ENCODE assay signal across 20 mouse cellular contexts in the genomic region with DNA sequence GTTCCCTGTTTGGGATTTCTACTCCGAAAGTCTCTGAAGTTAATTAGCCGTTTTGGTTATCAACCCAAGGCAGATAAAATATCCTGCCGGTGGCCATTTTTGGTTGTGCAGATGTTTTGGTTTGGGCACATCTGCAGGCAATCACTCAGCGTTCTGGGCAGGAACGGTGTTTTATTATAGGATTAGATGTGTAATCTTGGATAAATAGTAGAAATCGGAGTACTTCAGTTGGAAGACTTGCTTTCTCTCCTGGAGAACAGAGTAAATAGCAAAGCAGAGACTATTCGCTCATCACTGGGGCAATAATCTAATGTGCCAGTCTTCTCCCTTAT. TPM values are rescaled to one million over a fixed set of nuclear protein-coding genes. Genes with fewer than 3 reads are reported as not detected.
DNase-seq lines count a peak whose midpoint lies in the region; ATAC-seq and TF ChIP-seq lines count a peak whose summit lies in the region.
"Had no signal": no experiment of that assay in that cellular context is flagged by ENCODE, and none has a peak within 500 bp of the region (broad histone marks: within the 10 kb centered on the region; RNA-seq: fewer than 3 reads in every experiment).

No protein-coding gene starts in this region.

- H3K4me1 ChIP-seq in heart, embryonic 16.5 days (ENCODE audit: control insufficient read depth, insufficient read depth, low read length): peaks cover 14% of the 10 kb centered on the region
- peaks cover 49% of the 10 kb centered on the region for H3K4me1 ChIP-seq in embryonic facial prominence, embryonic 12.5 days
- peaks cover 22% of the 10 kb centered on the region for H3K4me1 ChIP-seq in limb, embryonic 15.5 days

- H3K4me2 ChIP-seq in heart, embryonic 16.5 days (ENCODE audit: low read depth, low read length): peak overlapping the region; percentile 6; the same call in 1 of the 2 replicates
- H3K4me2 ChIP-seq in embryonic facial prominence, embryonic 12.5 days (replicated peaks): no peak overlapping the region
- no peak overlapping the region for H3K4me2 ChIP-seq in limb, embryonic 15.5 days
- H3K4me2 ChIP-seq: forebrain, embryonic 13.5 days; hindbrain, embryonic 15.5 days had no signal

- no peaks in the 10 kb centered on the region for H3K27me3 ChIP-seq in heart, embryonic 16.5 days (ENCODE audit: control insufficient read depth, insufficient read depth, low read length)
- H3K27me3 ChIP-seq in embryonic facial prominence, embryonic 12.5 days: peaks cover 9% of the 10 kb centered on the region; the same call in 1 of the 2 replicates
- H3K27me3 ChIP-seq in limb, embryonic 15.5 days: peaks cover 13% of the 10 kb centered on the region
- H3K27me3 ChIP-seq: forebrain, embryonic 13.5 days had no signal

- no peak for TF ChIP-seq CTCF in gastrocnemius, adult 2 months (IDR thresholded peaks at IDR 0.05)

- DNase-seq in gastrocnemius, adult 2 months: no peak
- DNase-seq in gastrocnemius, postnatal 36 days: no peak
- DNase-seq in heart, adult 11 months: no peak
- DNase-seq in adrenal gland, postnatal 10 days: no peak
- DNase-seq in testis, postnatal 14 days (ENCODE audit: low spot score): no peak
- DNase-seq: adrenal gland, postnatal 14 days; B cell, adult 2 months; cerebellum, adult 11-12 months; cerebellum, adult 9-10 months; cerebellum, postnatal 25 days; forebrain, postnatal 0 days; heart, postnatal 36 days had no signal

- peak overlapping the region; percentile 20; the same call in 1 of the 2 replicates for H3K27ac ChIP-seq in gastrocnemius, adult 2 months
- no peak overlapping the region for H3K27ac ChIP-seq in heart, embryonic 16.5 days (ENCODE audit: low read length)
- peak overlapping the region; percentile 26; the same call in 1 of the 2 replicates for H3K27ac ChIP-seq in embryonic facial prominence, embryonic 12.5 days
- 0 out of 2 replicates have a peak overlapping the region, but pooled peaks have one; percentile 0 for H3K27ac ChIP-seq in limb, embryonic 15.5 days
- H3K27ac ChIP-seq: forebrain, embryonic 13.5 days; hindbrain, embryonic 15.5 days had no signal

- WGBS in heart, embryonic 16.5 days: 41% methylated on average over 7 of the region's 7 CpGs
- WGBS in embryonic facial prominence, embryonic 12.5 days: 31% methylated on average over 7 of the region's 7 CpGs
- WGBS in limb, embryonic 15.5 days: 32% methylated on average over 7 of the region's 7 CpGs

- H3K9me3 ChIP-seq in heart, embryonic 16.5 days (replicated peaks; ENCODE audit: control insufficient read depth, low read length): no peaks in the 10 kb centered on the region
- H3K9me3 ChIP-seq in embryonic facial prominence, embryonic 12.5 days: no peaks in the 10 kb centered on the region
- no peaks in the 10 kb centered on the region for H3K9me3 ChIP-seq in limb, embryonic 15.5 days
- H3K9me3 ChIP-seq: forebrain, embryonic 13.5 days; hindbrain, embryonic 15.5 days had no signal

- H3K9ac ChIP-seq in heart, embryonic 16.5 days (ENCODE audit: low read length): no peak overlapping the region
- H3K9ac ChIP-seq in embryonic facial prominence, embryonic 12.5 days: no peak overlapping the region
- H3K9ac ChIP-seq in limb, embryonic 15.5 days: no peak overlapping the region
- H3K9ac ChIP-seq: forebrain, embryonic 13.5 days; forebrain, postnatal 0 days; hindbrain, embryonic 15.5 days had no signal

- no peak overlapping the region for H3K4me3 ChIP-seq in gastrocnemius, adult 2 months
- no peak overlapping the region for H3K4me3 ChIP-seq in heart, embryonic 16.5 days (ENCODE audit: low read length)
- H3K4me3 ChIP-seq in embryonic facial prominence, embryonic 12.5 days: no peak overlapping the region
- H3K4me3 ChIP-seq in limb, embryonic 15.5 days: no peak overlapping the region
- H3K4me3 ChIP-seq: forebrain, embryonic 13.5 days; hindbrain, embryonic 15.5 days had no signal

- no peak for ATAC-seq in heart, embryonic 16.5 days (replicated peaks; ENCODE audit: extremely low read depth, insufficient read depth, low FRiP score)
- no peak for ATAC-seq in embryonic facial prominence, embryonic 12.5 days (ENCODE audit: insufficient number of reproducible peaks, insufficient read depth, low FRiP score, low TSS enrichment)
- ATAC-seq in limb, embryonic 15.5 days (ENCODE audit: insufficient number of reproducible peaks, low FRiP score, low TSS enrichment, low read depth): no peak
- ATAC-seq: CD4-positive, CD25-positive, alpha-beta regulatory T cell, adult 4 months; forebrain, embryonic 13.5 days; forebrain, postnatal 0 days; intestine, embryonic 16.5 days had no signal

- intact Hi-C loops in gastrocnemius, adult 2 months (cut with DNase I): no loop called here
- intact Hi-C loops in gastrocnemius, postnatal 36 days (cut with DNase I): no loop called here

- no peaks in the 10 kb centered on the region for H3K36me3 ChIP-seq in heart, embryonic 16.5 days (ENCODE audit: control insufficient read depth, insufficient read depth)
- H3K36me3 ChIP-seq in embryonic facial prominence, embryonic 12.5 days: no peaks in the 10 kb centered on the region
- H3K36me3 ChIP-seq in limb, embryonic 15.5 days: no peaks in the 10 kb centered on the region
- H3K36me3 ChIP-seq: G1E; hindbrain, embryonic 15.5 days had no signal

RNA-seq across cellular contexts. Expression of gene Irx3, which starts 51.1 kb away (rescaled TPM):
- total RNA-seq in gastrocnemius, adult 2 months (2021): 1 to 10 TPM; 1.4 to 4.2 TPM
- total RNA-seq in gastrocnemius, postnatal 36 days (2021): 1 to 10 TPM in 1 of 2 experiments, under 1 TPM in 1; 0.64 to 1.5 TPM
- polyA plus RNA-seq in heart, embryonic 16.5 days (2015; fragmentation: Nextera tagmentation; extraction: Ambion mirVana): 13.4 and 16.6 TPM in 2 replicates
- 35.0 and 46.7 TPM in 2 replicates for polyA plus RNA-seq in embryonic facial prominence, embryonic 12.5 days (2016; fragmentation: Nextera tagmentation; extraction: Ambion mirVana)
- polyA plus RNA-seq in limb, embryonic 15.5 days (2015; fragmentation: Nextera tagmentation; extraction: Ambion mirVana): 18.6 and 22.9 TPM in 2 replicates
- 1 to 10 TPM; 5.7 to 6.3 TPM for total RNA-seq in adrenal gland, postnatal 10 days (2021)
- polyA plus RNA-seq: CD4-positive, CD25-positive, alpha-beta regulatory T cell, adult 4 months; G1E had no signal
